Mouse (Mus musculus) adipocyte (in vitro differentiated cells): ENCODE data around the gene Mthfr.

Experiments used
- DNase-seq: peaks from one replicate; pipeline ENCODE4 v3.0.0-alpha.2; 2016; ENCODE audit warnings: low spot score

The Mthfr gene

GRCm38 (mm10) chr4:148089166-148089565 lies 50.3 kb downstream of the Mthfr start:
- DNase-seq, result no peak

DNA sequence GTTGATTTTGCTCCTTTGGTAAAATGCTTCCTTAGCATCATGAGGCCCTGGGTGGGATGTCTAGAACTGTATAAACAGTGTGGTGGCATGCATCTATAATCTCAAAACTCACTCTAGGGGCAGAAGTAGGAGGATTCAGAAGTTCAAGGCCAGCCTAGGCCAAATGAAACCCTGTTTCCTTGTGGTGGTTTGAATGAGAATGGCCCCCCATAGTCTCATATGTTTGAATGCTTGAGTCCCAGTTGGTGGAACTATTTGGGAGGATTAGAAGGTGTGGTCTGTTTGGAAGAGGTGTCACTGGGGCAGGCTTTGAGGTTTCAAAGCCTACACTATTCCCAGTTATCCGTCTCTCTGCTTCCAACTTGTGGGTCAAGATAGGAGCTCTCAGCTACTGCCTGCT lies 52.3 kb downstream of the Mthfr start:
- DNase-seq, result no peak

GRCm38 (mm10) chr4:148092551-148093271 lies 53.8 kb downstream of the Mthfr start:
- DNase-seq, result no peak

DNA sequence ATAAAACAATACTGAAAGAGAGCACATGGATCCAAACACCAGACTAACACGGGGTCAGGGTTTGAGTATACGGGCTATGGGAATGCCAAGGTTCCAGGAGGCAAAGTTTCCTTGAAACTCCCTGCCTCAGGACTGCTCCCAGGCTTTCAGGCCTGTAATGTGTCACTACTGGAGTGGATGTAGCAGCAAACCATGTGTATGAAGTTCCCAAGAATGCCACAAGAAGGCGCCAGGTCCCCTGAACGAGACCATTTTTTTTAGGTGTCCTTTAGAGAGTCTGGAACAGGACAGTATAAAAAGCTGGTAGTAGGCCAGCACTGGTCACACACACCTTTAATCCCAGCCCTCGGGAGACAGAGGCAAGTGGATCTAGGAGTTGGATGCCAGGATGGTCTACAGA lies 55.3 kb downstream of the Mthfr start:
- no peak for DNase-seq

DNA sequence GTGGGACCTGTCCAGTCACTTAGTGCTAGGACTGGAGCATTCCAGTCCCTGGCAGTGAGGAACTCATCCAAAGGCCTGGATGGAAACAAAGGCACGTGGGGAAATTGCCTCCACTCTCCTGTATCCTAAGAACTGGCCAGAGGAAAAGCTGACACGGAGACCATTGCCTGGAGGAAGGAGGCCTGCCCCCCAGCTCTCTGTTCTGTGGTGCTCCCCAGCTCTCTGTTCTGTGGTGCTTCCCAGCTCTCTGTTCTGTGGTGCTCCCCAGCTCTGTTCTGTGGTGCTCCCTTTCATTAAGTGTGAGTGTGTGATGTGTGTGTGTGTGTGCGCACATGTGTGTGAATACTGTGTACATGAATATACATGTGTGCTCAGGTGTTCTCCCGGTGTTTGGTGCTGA lies 56.2 kb downstream of the Mthfr start:
- DNase-seq, result no peak

DNA sequence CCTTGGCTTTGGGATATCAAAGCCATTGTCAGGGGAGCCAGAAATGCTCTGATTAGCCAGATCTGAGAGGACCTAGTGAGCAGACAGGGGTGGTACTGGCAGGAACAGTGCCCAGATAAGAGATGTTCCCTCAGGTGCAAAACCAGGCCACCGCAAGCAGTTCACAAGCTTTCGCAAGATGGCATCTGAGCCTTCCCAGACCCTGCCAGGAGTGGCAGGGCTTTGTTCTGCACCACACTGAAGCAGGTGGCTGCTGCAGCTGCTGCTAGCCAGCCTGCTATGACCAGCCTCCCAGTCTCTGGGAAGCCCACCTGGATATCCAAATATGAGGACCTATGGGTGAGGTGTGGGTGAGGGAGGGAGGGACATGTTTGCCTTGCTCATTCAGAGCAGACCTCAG lies 59.1 kb downstream of the Mthfr start:
- DNase-seq, result no peak

GRCm38 (mm10) chr4:148098666-148099065 lies 59.8 kb downstream of the Mthfr start:
- DNase-seq, result no peak

DNA sequence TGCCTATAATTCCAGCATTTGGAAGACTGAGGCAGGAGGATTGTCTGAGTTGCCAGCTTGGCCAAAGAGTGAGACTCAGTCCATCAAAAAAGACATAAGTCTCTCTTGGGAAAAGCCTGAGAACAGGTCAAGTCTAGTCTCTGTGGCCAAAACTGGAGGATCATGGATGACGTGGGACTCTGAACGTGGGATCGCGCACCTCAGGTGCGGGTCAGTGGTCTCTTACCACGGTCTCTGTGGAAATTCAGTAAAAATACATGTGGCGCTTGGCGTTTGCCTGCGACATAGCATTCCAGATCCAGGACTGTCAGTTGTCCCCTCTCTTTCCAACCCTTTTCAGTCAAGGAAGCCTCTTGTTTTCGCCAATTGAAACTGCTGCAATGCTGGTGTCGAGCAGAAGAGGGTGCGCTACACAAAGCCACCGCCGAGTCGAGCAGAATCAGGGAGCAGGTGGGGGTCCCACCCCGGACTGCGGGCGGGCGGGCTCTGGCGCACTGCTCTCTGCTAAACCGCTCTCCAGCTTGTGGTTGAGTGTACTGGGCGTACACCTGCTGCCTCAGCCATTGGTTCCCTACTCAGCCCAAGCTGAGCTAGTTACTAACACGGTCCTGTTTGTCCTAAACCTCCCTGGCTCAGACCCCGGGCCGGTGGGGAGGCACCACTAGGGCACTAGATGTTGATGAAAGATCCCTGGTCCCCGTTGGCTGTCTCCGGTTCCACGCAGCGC lies 63.1 kb downstream of the Mthfr start:
- DNase-seq, result no peak

- DNase-seq, result no peak
These were observed 65.3 kb downstream of the Mthfr start for GRCm38 (mm10) chr4:148104146-148104545.

- DNase-seq, result peak; percentile 73
These were observed 68.9 kb downstream of the Mthfr start for GRCm38 (mm10) chr4:148107621-148108291.

GRCm38 (mm10) chr4:148108565-148109100 lies 69.8 kb downstream of the Mthfr start:
- DNase-seq, result no peak
